Mouse (Mus musculus): ENCODE measurements around the gene Ccr10. TPM values are rescaled to one million over a fixed set of nuclear protein-coding genes. Genes with fewer than 3 reads are reported as not detected.
A peak's percentile ranks its signal among the peaks of the same experiment; 100 is the strongest.

The Ccr10 gene
- total and polyA plus RNA-seq, 3 experiments, result not detected

- DNase-seq (ENCODE audit: low read depth, low spot score), result peak; percentile 62
- TF ChIP-seq ZKSCAN1 (IDR thresholded peaks at IDR 0.05; ENCODE audit: low read depth, low read length), result no peak
- no peak for TF ChIP-seq ELF1 (IDR thresholded peaks at IDR 0.05; ENCODE audit: low read depth, low read length)
- TF ChIP-seq RAD21 (IDR thresholded peaks at IDR 0.05; ENCODE audit: low read depth, low read length), result peak; percentile 52
- TF ChIP-seq JUND (IDR thresholded peaks at IDR 0.05; ENCODE audit: low read depth, low read length), result no peak
- no peak for TF ChIP-seq EP300 (IDR thresholded peaks at IDR 0.05; ENCODE audit: low read depth in 1 of 2, low read length in 2 of 2)
- TF ChIP-seq TBP (IDR thresholded peaks at IDR 0.05; ENCODE audit: low read depth, low read length), result no peak
- peak; percentile 44 to 77 (median 74) for TF ChIP-seq CTCF (IDR thresholded peaks at IDR 0.05 in 2 of 3, conservative IDR thresholded peaks at IDR 0.05 in 1 of 3; ENCODE audit: control insufficient read depth in 1 of 3, insufficient read depth in 1 of 3, low read depth in 2 of 3, low read length in 3 of 3, poor library complexity in 1 of 3, severe bottlenecking in 1 of 3)
- TF ChIP-seq ZC3H11A (IDR thresholded peaks at IDR 0.05; ENCODE audit: low read depth, low read length), result peak; percentile 48
- no peak for TF ChIP-seq POLR2AphosphoS5 (IDR thresholded peaks at IDR 0.05; ENCODE audit: borderline replicate concordance, low read depth, low read length)
- peak; percentile 77 for TF ChIP-seq SMC3 (IDR thresholded peaks at IDR 0.05; ENCODE audit: low read depth, low read length)
- TF ChIP-seq CHD1 (IDR thresholded peaks at IDR 0.05; ENCODE audit: low read depth, low read length), result no peak
- no peak for TF ChIP-seq USF2 (IDR thresholded peaks at IDR 0.05; ENCODE audit: borderline replicate concordance in 1 of 2, insufficient read depth in 1 of 2, low read depth in 1 of 2, low read length in 2 of 2)
- no peak for TF ChIP-seq NRF1 (IDR thresholded peaks at IDR 0.05; ENCODE audit: insufficient read depth, low read depth, low read length, poor library complexity, severe bottlenecking)
- peak; percentile 41; the same call in 1 of the 2 replicates for TF ChIP-seq MAZ (IDR thresholded peaks at IDR 0.05; ENCODE audit: low read depth, low read length)
- TF ChIP-seq HCFC1 (IDR thresholded peaks at IDR 0.05; ENCODE audit: low read depth, low read length), result no peak
- no peak for TF ChIP-seq TCF12 (IDR thresholded peaks at IDR 0.05; ENCODE audit: low read depth, low read length)
- Histone ChIP-seq H3K79me2 (ENCODE audit: control insufficient read depth, insufficient read depth, low read length, poor library complexity) (no peaks in the 10 kb centered on the region), H3K4me1 (ENCODE audit: control insufficient read depth in 1 of 2, insufficient read depth in 2 of 2, low read length in 2 of 2) (peaks cover 0 to 9% of the 10 kb centered on the region in 2 experiments; a peak in 2 of 4 replicates), H3K4me3 (ENCODE audit: control insufficient read depth in 1 of 2, insufficient read depth in 1 of 2, low read depth in 2 of 2, low read length in 2 of 2) (no peak overlapping the region), H3K27me3 (ENCODE audit: control insufficient read depth in 1 of 2, insufficient read depth in 2 of 2, low read length in 2 of 2) (0 out of 4 replicates have a peak, but pooled peaks cover 0 to 2% of the 10 kb centered on the region in 2 experiments), H3K27ac (ENCODE audit: control insufficient read depth, low read depth, low read length) (no peak overlapping the region), H3K36me3 (ENCODE audit: control insufficient read depth in 1 of 2, insufficient read depth in 2 of 2, low read length in 2 of 2) (peaks cover 0 to 6% of the 10 kb centered on the region in 2 experiments; a peak in 2 of 4 replicates), H3K9me3 (replicated peaks; ENCODE audit: insufficient read depth, low read length) (no peaks in the 10 kb centered on the region), H3K9ac (ENCODE audit: control insufficient read depth, low read depth, low read length, poor library complexity, severe bottlenecking) (no peak overlapping the region)
Measured at GRCm38 (mm10) chr11:101176933-101177773, 1.9 kb upstream of the Ccr10 start.

- H3K36me3 ChIP-seq (ENCODE audit: control insufficient read depth in 1 of 2, insufficient read depth in 2 of 2, low read length in 2 of 2), result peaks cover 0 to 6% of the 10 kb centered on the region in 2 experiments; a peak in 2 of 4 replicates
- no peak overlapping the region for H3K9ac ChIP-seq (ENCODE audit: control insufficient read depth, low read depth, low read length, poor library complexity, severe bottlenecking)
- no peak overlapping the region for H3K27ac ChIP-seq (ENCODE audit: control insufficient read depth, low read depth, low read length)
- H3K4me1 ChIP-seq (ENCODE audit: control insufficient read depth in 1 of 2, insufficient read depth in 2 of 2, low read length in 2 of 2), result peaks cover 0 to 10% of the 10 kb centered on the region in 2 experiments; a peak in 2 of 4 replicates
- H3K9me3 ChIP-seq (replicated peaks; ENCODE audit: insufficient read depth, low read length), result no peaks in the 10 kb centered on the region
- DNase-seq (ENCODE audit: low read depth, low spot score), result no peak
- H3K27me3 ChIP-seq (ENCODE audit: control insufficient read depth in 1 of 2, insufficient read depth in 2 of 2, low read length in 2 of 2), result 0 out of 4 replicates have a peak, but pooled peaks cover 0 to 2% of the 10 kb centered on the region in 2 experiments
- no peaks in the 10 kb centered on the region for H3K79me2 ChIP-seq (ENCODE audit: control insufficient read depth, insufficient read depth, low read length, poor library complexity)
- no peak for TF ChIP-seq KAT2A (conservative IDR thresholded peaks at IDR 0.05; ENCODE audit: low read depth, low read length)
- H3K4me3 ChIP-seq (ENCODE audit: control insufficient read depth in 1 of 2, insufficient read depth in 1 of 2, low read depth in 2 of 2, low read length in 2 of 2), result no peak overlapping the region
Measured at GRCm38 (mm10) chr11:101176117-101176691, 961 bp upstream of the Ccr10 start.

Data from MEL (cell line).